Mouse (Mus musculus) ovary, postnatal 10 days (tissue): ENCODE data around the gene Rpp21.
"Not testable (repeated sequence)": the region's sequence is repeated elsewhere in the genome, so short reads cannot be mapped to it uniquely, and the experiment has no call there.

Source experiments
- DNase-seq: peaks from one replicate; pipeline ENCODE4 v3.0.0; 2022; ENCODE audit warnings: low spot score

Gene Rpp21

DNA sequence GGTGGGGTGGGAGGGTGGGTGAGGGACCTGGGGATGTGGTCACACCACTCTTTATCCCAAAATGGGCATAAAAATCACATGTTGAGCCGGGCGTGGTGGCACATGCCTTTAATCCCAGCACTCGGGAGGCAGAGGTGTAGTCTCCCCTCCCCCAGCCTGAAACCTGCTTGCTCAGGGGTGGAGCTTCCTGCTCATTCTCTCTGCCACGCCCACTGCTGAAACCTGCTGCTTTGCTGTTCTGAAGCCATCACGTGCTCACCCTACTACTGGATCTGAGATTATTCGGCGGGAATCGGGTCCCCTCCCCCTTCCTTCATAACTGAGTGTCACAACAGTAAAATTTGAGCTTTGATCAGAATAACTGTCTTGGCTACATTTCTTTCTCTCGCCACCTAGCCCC lies 22.6 kb downstream of the Rpp21 start:
- not testable (repeated sequence) for DNase-seq

DNA sequence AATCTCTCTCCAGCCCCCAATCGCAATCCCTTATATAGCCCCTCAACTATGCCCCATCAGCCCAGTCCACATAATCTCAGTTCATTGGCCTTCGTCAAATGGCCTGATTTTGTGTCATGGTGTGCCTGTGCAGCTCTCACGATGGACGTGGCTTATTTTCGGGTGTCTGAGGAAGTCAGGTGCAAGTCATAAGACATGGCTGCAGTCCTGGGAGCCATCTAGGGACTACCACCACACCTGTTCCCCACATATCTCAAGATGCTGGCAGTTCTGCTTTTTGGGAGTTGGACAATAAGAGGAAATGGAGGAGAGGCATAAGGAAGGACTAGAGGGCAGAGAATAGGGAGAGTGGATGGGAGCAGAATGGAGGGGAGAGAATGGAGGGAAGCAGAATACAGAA lies 24.3 kb downstream of the Rpp21 start:
- no peak for DNase-seq

DNA sequence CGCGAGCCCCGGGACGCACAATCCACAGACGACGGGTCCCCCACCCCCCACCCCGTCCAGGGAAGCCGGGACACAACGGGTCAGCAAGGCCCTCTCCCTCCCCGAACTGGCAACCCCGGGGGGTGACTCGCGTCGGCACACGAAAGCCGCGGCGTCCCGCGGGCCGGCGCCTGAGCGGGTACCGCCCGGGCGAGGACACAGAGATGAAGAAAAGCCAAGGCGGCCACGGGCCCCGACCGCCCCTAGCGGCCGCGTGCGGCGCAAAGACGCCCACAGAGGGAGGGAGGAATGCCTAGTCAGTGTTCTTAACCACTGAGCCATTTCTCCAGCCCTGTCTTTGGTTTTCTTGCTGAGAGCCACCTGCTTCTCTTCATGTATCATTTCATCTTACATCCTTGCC lies 26.6 kb downstream of the Rpp21 start:
- peak; percentile 48 for DNase-seq

DNA sequence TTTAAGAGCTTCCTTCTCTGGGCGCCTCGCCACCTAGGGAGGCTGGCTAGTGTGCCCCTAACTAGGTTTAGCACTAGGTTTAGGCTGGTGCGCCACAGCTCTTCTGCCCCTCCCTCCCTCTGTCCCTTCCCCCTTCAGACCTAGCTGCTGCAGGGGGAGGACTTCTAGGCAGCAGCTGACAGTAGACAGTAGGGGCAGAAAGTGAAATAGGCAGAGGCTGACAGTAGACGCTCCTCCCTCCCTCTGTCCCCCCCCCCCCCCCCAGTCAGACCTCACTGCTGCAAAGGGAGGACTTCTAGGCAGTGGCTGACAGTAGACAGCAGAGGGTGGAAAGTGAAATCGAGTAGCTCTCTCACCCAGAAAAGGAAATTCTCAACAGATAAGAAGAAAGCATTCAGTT lies 28.8 kb downstream of the Rpp21 start:
- no peak for DNase-seq

DNA sequence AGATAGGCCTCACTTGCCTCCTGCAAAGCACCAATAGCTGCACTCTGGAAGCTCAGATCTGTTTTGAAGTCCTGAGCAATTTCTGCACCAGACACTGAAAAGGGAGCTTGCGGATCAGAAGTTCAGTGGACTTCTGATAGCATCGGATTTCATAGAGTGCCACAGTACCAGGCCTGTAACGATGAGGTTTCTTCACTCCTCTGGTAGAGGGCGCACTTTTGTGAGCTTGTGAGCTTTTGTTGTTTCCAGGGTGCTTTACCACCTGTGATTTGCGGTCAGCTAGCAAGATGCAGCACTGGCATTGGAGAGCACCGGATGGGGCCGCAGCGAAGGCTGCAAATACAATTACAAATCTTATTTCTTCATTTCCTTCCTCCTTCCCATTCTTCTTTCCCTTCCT lies 30.9 kb downstream of the Rpp21 start:
- DNase-seq = no peak

DNA sequence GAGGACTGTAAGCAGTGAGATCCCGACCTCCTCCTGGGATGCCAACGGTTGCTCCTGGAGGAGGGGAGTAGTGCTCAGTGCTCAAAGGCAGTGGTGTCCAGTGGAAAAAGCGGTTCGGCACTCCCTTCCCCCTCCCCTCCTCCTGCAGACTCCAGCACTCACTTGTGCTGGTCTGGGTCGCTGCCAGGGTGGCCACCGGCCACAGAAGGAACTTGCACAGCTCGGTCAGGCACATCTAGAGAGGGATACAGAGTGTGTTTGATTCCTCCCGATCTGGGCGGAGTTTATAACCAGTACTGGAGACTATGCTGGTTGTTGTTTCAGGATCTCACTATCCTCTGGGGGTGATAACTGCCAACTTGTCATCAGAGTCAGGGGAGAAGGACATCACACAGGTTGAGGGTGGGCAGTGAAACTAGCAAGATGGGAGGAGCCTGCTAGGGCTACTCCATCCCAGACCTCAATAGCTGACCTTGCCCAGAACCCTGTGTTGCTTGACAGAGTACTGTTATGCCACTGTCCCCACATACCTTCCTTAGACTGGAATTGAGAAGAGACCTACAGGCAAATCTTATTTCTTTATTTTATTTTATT lies 32.5 kb downstream of the Rpp21 start:
- no peak for DNase-seq

DNA sequence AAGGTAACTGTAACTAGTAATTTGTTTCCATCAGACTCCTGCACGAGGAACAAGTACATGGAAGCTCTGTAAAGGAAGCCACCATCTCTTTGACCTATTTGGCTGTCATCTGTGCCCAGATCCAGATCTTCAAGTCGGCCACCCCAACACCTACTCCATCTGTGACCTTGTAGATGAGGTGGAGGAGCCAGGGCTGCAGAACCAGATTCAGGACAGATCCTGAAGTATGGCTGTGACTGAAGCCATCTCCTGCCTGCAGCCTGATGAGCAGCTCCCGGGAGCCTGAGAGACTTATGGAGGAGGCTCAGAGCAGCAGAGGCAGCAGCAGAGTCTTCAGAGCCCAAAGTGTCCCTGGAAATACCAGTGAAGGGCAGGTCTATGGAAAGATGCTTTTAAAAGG lies 33.4 kb downstream of the Rpp21 start:
- DNase-seq = no peak

DNA sequence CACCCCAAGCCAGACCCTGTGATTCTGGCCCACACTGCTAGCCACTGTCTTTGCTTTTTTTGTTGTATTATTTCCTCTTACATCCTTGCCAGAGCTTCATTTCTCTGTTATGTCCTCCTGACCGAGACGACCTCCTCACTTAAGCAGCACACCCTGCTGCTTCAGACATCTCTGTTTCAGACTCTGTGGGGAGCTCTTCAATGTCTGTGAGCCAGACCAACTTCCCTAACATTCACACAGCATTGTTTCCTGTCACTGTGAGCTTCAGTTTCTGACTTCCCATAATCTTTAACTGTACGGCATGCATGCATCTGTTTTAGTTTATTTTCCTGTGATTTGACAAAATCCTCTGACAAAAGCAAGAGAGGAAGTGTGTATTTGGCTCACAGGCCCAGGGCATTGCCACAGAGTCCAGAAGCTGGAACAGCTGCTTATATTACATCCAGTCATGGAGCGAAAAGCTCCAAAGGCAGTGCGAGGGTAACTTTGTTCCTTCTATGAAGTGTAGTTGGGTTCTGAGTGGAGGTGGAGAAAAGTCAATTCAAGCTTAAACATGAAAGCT lies 39.2 kb downstream of the Rpp21 start:
- DNase-seq = no peak

DNA sequence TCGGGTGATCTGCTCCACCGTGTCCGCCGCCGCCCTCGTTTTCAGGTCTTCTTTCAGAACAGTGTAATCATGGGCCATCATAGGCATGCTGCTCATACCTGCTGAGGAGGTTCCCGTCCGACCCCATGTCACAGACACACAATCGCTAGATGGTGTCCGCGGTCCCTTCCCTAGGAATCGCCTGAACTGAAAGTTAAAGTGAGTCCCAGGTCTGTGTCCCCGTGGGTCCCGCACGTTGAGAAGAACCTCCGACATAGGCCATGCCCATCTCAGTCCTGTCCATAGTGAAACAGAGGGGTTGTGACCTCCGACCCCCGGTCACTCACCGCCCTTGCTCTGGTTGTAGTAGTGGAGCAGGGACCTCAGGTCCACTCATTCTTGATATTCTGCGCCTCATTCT lies 42.3 kb downstream of the Rpp21 start:
- DNase-seq = no peak

DNA sequence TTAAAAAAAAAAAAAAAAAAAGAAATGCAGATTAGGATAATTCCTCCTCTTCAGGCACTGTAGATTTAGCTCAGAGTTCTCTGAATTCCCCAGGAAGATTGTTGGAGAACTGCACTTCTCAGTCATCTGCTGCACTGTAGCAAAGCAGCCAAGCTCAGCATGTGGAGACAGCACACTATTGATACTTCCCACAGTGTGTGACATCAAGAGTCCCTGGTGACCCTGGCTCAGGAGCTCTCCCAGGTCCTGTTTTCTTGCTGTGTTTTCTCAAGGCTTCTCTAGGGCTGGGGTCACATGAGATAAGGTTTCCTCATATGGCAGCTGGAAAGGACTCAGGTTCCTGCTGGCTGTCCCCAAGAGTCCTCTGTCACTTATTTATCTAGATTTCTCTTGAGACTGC lies 51.0 kb downstream of the Rpp21 start:
- DNase-seq = no peak

DNA sequence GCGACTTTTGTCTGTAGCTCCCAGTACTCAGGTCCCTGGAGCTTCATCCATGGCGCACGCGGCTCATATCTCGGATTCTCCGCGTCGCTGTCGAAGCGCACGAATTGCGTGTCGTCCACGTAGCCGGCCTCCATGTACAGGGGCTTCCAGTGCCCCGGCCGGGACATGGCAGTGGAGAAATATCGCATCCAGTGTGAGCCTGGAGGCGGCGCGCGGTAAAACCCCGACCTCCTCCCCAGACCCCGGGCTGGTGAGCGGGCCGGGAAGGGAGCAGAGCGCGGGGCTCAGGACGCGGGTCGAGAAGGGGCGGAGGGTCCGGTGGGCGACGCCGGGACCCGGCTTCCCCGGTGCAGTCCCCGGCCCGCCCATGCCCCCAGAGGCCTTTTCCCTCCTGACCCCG lies 52.0 kb downstream of the Rpp21 start:
- no peak for DNase-seq
